Mouse (Mus musculus) heart, adult 2 months (tissue): ENCODE data around the gene Zbtb40.

ENCODE experiments used
- CTCF ChIP-seq: fragments of 200-600 bp; IDR thresholded peaks from 2 replicates; pipeline ENCODE4 v1.8.1; 2022; ENCODE audit warnings: antibody characterized with exemption, mild to moderate bottlenecking, moderate library complexity
- EP300 ChIP-seq: fragments of 200-500 bp; IDR thresholded peaks from 2 replicates; pipeline ENCODE4 v1.6.1; 2011; ENCODE audit warnings: low read depth, low read length, control low read depth; ENCODE audit not compliant: insufficient read depth
- POLR2A ChIP-seq: fragments of 200-500 bp; IDR thresholded peaks from 2 replicates; pipeline ENCODE4 v1.6.1; 2011; ENCODE audit warnings: mild to moderate bottlenecking, low read depth, low read length, control low read depth; ENCODE audit not compliant: insufficient read depth

DNA sequence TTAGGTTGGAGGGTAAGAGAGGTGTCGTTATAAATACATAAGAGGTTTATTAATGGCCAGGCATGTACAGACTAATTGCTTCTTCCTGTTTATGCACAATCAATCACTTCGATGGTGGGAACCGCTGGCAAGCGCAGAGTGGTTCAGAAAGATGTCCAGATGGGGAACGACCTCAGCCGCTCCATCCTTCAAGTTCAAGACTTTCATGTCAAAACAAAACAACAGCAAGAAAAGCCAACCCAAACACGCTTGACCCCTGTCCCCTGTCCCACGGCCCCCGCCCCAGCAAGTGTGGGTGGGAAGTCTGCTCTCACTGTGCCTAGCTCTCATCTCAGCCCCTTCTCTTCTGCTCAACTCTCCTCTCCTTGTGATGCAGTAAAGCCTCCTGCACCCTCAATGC, 88.0 kb downstream of the Zbtb40 start:
- no peak for TF ChIP-seq EP300
- no peak for TF ChIP-seq CTCF
- no peak for TF ChIP-seq POLR2A
